Mouse (Mus musculus): ENCODE measurements around the gene Rpa1. TPM values are rescaled to one million over a fixed set of nuclear protein-coding genes. Genes with fewer than 3 reads are reported as not detected.
"Not testable (repeated sequence)": the region's sequence is repeated elsewhere in the genome, so short reads cannot be mapped to it uniquely, and the experiment has no call there.

Gene Rpa1
- polyA plus RNA-seq, 1 experiment, result 16.4 TPM

GRCm38 (mm10) chr11:75325116-75325968 lies 22.8 kb downstream of the Rpa1 start:
- 51% methylated on average over 16 of the region's 16 CpGs for WGBS
- DNase-seq (ENCODE audit: low read depth, low spot score), result no peak

- no peak for DNase-seq (ENCODE audit: low read depth, low spot score)
- WGBS, result 93% methylated on average over 2 of the region's 2 CpGs
These were observed 23.7 kb downstream of the Rpa1 start for GRCm38 (mm10) chr11:75324433-75324832.

- WGBS, result 79% methylated on average over 8 of the region's 8 CpGs
- DNase-seq (ENCODE audit: low read depth, low spot score), result no peak
These were observed 24.8 kb downstream of the Rpa1 start for GRCm38 (mm10) chr11:75323326-75323737.

- 28% methylated on average over 5 of the region's 5 CpGs for WGBS
- no peak for DNase-seq (ENCODE audit: low read depth, low spot score)
These were observed 28.9 kb downstream of the Rpa1 start for GRCm38 (mm10) chr11:75319246-75319645.

- 36% methylated on average over 14 of the region's 14 CpGs for WGBS
- no peak for DNase-seq (ENCODE audit: low read depth, low spot score)
These were observed 29.5 kb downstream of the Rpa1 start for GRCm38 (mm10) chr11:75318351-75319221.

DNA sequence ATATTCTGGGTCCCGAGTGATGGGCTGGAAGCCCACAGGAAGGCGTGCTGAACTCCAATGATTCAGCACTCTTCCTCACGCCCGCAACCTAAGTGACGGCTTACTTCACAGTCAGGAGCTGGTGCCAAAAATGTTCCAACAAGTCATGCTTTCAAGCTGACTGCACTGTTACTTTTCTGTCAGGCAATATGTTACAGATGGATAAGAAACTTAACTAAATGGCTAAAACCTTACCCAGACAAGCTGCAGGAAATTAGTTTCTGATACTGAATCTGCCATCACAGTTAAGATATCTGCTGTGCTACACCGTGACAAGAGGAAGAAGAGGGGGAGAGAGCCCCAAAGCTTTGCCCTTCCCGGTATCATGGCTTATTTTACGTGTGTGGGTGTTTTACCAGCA lies 34.3 kb downstream of the Rpa1 start:
- no peak for DNase-seq (ENCODE audit: low read depth, low spot score)
- WGBS, result 89% methylated on average over 8 of the region's 8 CpGs

- DNase-seq (ENCODE audit: low read depth, low spot score), result no peak
- 83% methylated on average over 6 of the region's 6 CpGs for WGBS
These were observed 36.4 kb downstream of the Rpa1 start for GRCm38 (mm10) chr11:75311751-75312150.

DNA sequence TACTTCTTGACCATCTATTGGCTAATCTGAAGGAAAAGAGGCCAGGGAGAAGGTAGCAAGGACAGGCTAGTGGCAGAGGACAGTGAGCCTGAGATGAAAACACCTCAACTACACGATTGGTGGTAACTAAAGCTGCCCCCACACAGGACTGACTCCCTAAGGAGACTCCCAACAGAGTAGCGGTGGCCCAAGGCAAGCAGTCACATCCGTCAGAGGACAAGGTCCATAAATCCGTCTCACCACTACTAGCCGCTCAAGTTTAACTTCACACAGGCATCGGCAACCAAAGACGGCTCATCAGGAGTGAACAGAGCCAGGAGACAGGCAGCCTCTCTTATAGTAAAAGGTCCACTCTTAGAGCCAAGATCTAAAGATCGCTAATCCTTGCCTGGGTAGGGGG lies 37.3 kb downstream of the Rpa1 start:
- no peak for DNase-seq (ENCODE audit: low read depth, low spot score)
- 87% methylated on average over 8 of the region's 8 CpGs for WGBS

- DNase-seq (ENCODE audit: low read depth, low spot score), result no peak
- WGBS, result 80% methylated on average over 4 of the region's 4 CpGs
These were observed 39.5 kb downstream of the Rpa1 start for GRCm38 (mm10) chr11:75308650-75309049.

GRCm38 (mm10) chr11:75304797-75305196 lies 43.3 kb downstream of the Rpa1 start:
- DNase-seq (ENCODE audit: low read depth, low spot score), result no peak
- 81% methylated on average over 9 of the region's 9 CpGs for WGBS

DNA sequence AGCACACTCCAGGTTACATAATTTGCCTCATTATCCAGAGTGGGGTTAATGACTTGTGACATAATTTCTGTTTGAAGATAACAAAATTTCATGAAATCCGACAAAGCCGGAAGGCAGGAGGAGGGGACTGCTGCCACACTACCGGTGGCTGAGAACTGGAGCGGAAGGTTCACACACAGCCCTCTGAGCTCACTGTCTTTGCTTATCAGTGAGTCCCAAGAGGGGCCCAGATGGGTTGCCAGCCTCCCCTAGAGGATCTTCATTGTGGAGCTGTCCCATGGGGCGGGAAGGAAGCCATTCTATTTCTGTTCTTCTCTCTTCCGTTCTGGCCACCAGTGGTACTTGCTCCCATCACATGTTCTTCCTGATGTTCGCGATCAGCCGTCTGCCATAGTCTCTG lies 47.2 kb downstream of the Rpa1 start:
- WGBS, result 85% methylated on average over 9 of the region's 9 CpGs
- DNase-seq (ENCODE audit: low read depth, low spot score), result no peak

DNA sequence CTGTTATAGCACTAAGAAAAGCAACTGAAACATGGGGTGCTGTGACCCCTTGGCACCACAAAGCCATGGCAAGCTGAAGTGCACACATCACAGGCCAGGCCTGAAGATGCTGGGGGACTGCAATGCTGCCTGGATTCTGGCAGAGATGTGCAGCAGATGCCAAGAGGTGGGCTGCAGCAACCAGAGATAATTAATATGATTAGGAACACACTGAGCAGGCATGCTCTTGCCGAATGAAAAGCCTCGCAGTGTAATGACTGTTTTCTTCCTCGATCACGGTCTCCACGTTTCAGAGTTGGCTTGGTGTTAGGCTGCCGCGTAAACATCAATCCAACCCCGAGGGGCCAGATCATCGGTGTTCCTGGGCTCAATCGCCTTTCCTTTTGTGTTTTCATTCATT lies 48.3 kb downstream of the Rpa1 start:
- no peak for DNase-seq (ENCODE audit: low read depth, low spot score)

DNA sequence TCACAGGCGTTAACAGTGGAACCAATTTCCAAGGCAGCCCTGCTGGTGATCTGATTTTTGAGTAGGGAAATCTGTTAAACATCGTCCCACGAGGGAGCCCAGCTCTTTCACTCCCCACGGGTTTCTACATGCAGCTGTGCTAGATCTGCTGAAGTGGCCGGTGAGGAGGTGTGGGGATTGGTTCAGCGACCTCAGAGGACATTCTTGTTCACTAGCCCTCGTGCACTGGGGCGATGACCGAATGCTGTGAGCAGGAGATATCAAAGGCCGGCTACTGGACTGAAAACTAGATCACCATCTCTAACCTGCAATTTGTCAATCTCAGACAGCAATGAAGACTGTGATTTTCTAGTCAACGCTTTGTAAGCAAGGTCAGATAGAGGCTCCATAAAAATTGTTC lies 49.6 kb downstream of the Rpa1 start:
- DNase-seq (ENCODE audit: low read depth, low spot score), result no peak
- WGBS, result 59% methylated on average over 11 of the region's 11 CpGs

More for the DNA sequence above, 48.3 kb downstream of the Rpa1 start:
- WGBS, result 88% methylated on average over 10 of the region's 10 CpGs

DNA sequence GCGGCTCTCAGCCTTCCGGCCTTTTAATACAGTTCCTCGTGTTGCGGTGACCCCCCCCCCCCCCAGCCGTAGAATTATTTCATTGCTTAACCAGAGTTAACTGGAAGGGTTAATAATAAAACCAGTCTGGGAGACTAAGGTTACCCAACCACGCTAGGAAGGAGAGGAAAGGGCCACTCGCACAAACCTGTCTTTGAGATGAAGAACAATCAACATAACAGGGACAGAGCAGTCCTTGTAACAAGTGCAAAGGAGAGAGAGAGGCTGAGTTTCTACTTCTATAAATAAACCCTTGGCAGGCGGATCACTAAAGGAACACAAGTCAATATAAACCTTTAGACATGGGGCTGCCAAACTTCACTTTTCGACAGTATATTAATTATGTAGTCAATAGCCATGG lies 50.5 kb downstream of the Rpa1 start:
- 41% methylated on average over 9 of the region's 9 CpGs for WGBS
- DNase-seq (ENCODE audit: low read depth, low spot score), result no peak

DNA sequence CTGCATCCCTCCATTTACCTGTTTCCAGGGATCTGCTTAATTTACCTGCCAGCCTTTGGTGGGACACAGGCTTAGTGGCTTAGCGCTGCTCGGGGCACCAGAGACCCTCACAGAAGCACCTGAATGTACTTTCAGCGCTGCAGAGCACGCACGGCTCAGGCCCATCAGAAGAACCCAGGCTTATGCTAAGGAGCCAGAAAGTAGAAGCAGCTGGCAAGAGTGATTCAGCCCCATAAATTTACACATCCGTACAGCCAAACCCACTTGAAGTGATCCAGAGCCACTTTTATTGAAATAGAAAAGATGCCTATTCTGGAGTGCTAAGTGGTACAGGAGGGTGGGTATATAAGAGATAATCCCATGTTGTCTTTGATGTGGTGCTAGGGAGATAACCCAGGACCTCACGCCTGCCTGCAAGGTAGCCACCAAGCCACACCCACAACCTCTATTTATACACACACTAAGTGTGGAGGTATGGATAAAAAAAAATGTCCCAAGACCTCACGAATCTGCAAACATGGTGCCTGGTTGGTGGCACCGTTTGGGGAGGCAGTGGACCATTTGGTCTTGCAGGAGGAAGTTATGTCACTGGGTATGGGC lies 51.6 kb downstream of the Rpa1 start:
- DNase-seq (ENCODE audit: low read depth, low spot score), result no peak
- 56% methylated on average over 9 of the region's 9 CpGs for WGBS

GRCm38 (mm10) chr11:75295534-75295933 lies 52.6 kb downstream of the Rpa1 start:
- WGBS, result 85% methylated on average over 5 of the region's 5 CpGs

DNA sequence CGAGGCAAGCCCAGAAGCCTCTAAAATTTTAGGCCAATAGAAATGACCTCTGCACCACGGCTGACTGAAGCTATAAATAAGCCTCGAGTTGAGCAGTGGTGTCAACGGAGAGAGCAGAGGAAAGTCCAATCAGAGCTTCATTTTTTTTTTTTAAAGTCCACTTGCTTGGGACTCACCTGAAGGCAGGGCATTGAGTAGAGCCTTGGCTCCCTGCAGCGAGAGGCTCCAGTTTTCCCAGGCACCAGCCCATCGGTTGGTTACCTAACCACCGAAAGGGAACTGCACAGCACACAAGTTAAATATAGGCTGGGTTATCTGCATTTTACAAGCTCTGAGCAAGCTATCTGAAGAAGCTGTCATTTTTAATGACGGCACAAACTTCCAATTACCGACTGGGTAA lies 53.3 kb downstream of the Rpa1 start:
- 16% methylated on average over 9 of the region's 9 CpGs for WGBS
- DNase-seq (ENCODE audit: low read depth, low spot score), result no peak

More at GRCm38 (mm10) chr11:75295534-75295933, 52.6 kb downstream of the Rpa1 start:
- DNase-seq (ENCODE audit: low read depth, low spot score), result not testable (repeated sequence)

DNA sequence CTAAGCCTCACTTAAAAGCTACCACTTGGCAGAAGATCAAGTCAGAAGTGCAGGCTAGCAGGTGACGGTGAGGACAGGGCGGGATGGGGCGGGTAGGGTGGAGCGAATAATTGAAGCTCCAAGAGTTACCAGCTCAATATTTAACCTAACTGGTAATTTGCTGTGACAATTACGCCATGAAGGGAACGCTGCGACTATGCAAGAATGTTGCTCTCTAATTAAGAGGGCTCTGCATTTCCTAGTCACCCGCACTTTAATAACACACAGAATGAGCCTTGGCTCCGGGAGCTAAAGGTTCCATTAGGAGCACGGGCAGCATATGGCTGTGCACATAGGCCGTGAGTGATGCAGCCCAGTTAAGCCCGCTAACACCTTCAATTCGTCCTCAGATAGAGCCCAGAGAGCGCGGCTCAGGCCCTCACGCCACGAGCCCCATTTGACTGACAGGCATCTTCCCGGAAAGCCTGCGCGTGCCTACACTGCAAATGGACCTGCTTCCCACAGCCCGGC lies 54.2 kb downstream of the Rpa1 start:
- DNase-seq (ENCODE audit: low read depth, low spot score), result peak; percentile 47
- 19% methylated on average over 21 of the region's 21 CpGs for WGBS

GRCm38 (mm10) chr11:75292281-75292680 lies 55.8 kb downstream of the Rpa1 start:
- DNase-seq (ENCODE audit: low read depth, low spot score), result no peak
- WGBS, result 95% methylated on average over 7 of the region's 7 CpGs
